ENCODE assay signal across 9 mouse cellular contexts in genomic region chr14:25421596-25422001, GRCm38 (mm10). TPM values are rescaled to one million over a fixed set of nuclear protein-coding genes. Genes with fewer than 3 reads are reported as not detected.
A peak's percentile ranks its signal among the peaks of the same experiment; 100 is the strongest.
DNase-seq lines count a peak whose midpoint lies in the region; ATAC-seq and TF ChIP-seq lines count a peak whose summit lies in the region.
"Had no signal": no experiment of that assay in that cellular context is flagged by ENCODE, and none has a peak within 500 bp of the region (broad histone marks: within the 10 kb centered on the region; RNA-seq: fewer than 3 reads in every experiment).

No protein-coding gene starts in this region.

- no peaks in the 10 kb centered on the region for H3K9me3 ChIP-seq in lung, postnatal 0 days (ENCODE audit: low read length)

- no peak overlapping the region for H3K4me3 ChIP-seq in gastrocnemius, adult 2 months
- H3K4me3 ChIP-seq in lung, postnatal 0 days (ENCODE audit: low read depth, low read length) = no peak overlapping the region
- H3K4me3 ChIP-seq: erythroblast, embryonic 14.5 days had no signal

- H3K36me3 ChIP-seq in lung, postnatal 0 days (ENCODE audit: insufficient read depth, low read length) = no peaks in the 10 kb centered on the region

- H3K9ac ChIP-seq in lung, postnatal 0 days (replicated peaks; ENCODE audit: low read depth) = no peak overlapping the region

- TF ChIP-seq CTCF in gastrocnemius, adult 2 months (IDR thresholded peaks at IDR 0.05) = no peak
- no peak for TF ChIP-seq CTCF in lung, postnatal 0 days (IDR thresholded peaks at IDR 0.05)

- peak; percentile 53 for ATAC-seq in lung, postnatal 0 days

- H3K27me3 ChIP-seq in lung, postnatal 0 days (replicated peaks; ENCODE audit: insufficient read depth, low read length) = no peaks in the 10 kb centered on the region

- intact Hi-C loops in gastrocnemius, adult 2 months (cut with DNase I) = no loop called here

- 40% methylated on average over 13 of the region's 13 CpGs for WGBS in lung, postnatal 0 days

- no peak for TF ChIP-seq EP300 in lung, postnatal 0 days (IDR thresholded peaks at IDR 0.05)

- peak; percentile 39 for DNase-seq in gastrocnemius, adult 2 months
- no peak for DNase-seq in gastrocnemius, adult 18-20 months (ENCODE audit: low spot score)
- DNase-seq in cerebellum, adult 9-11 months = peak; percentile 48
- DNase-seq in frontal cortex, postnatal 14 days (ENCODE audit: low spot score in 2 of 2) = peak; percentile 36 to 39
- peak; percentile 71 for DNase-seq in layer of hippocampus, adult 11-12 months (ENCODE audit: low spot score)
- peak; percentile 39 for DNase-seq in lung, postnatal 0 days (ENCODE audit: low spot score)
- peak; percentile 61 for DNase-seq in retina, postnatal 1 day
- no peak for DNase-seq in spleen, postnatal 4 days (ENCODE audit: low spot score in 2 of 2)

- H3K27ac ChIP-seq in gastrocnemius, adult 2 months = no peak overlapping the region
- H3K27ac ChIP-seq in lung, postnatal 0 days (ENCODE audit: low read length) = no peak overlapping the region

- no peaks in the 10 kb centered on the region for H3K4me1 ChIP-seq in lung, postnatal 0 days (ENCODE audit: insufficient read depth, low read depth, low read length)

- no peak overlapping the region for H3K4me2 ChIP-seq in lung, postnatal 0 days (replicated peaks; ENCODE audit: low read depth, low read length)

RNA-seq across cellular contexts. Expression of gene Zmiz1, which starts 37.4 kb away (rescaled TPM):
- 10 to 100 TPM; 27.4 to 34.5 TPM for total RNA-seq in gastrocnemius, adult 2 months (2021)
- 10 to 100 TPM; 26.6 to 28.6 TPM for total RNA-seq in gastrocnemius, adult 18-20 months (2021)
- polyA plus RNA-seq in lung, postnatal 0 days (2015; fragmentation: Nextera tagmentation; extraction: Ambion mirVana) = 18.0 and 20.2 TPM in 2 replicates

Comparison
In these comparisons a context has a peak if more than half of its experiments do, and no peak if none do; other contexts are left out.
1. DNase-seq: peak in gastrocnemius, adult 2 months (single experiment), cerebellum, adult 9-11 months (single experiment), frontal cortex, postnatal 14 days (2 of 2), layer of hippocampus, adult 11-12 months (single experiment), lung, postnatal 0 days (single experiment) and retina, postnatal 1 day (single experiment); none in gastrocnemius, adult 18-20 months (single experiment) and spleen, postnatal 4 days (0 of 2).